Mouse (Mus musculus) bone marrow, adult 2 months (tissue): ENCODE measurements around the gene Gm10283.

Experiments used
- CTCF ChIP-seq: fragments of 200-500 bp; IDR thresholded peaks from 2 replicates; pipeline ENCODE4 v1.5.1; 2011; ENCODE audit warnings: low read length, control low read depth; ENCODE audit not compliant: control insufficient read depth, insufficient read depth
- POLR2A ChIP-seq: fragments of 200-500 bp; IDR thresholded peaks from 2 replicates; pipeline ENCODE4 v1.6.1; 2011; ENCODE audit warnings: low read depth, mild to moderate bottlenecking, control low read depth, low read length, borderline replicate concordance; ENCODE audit not compliant: control insufficient read depth

DNA sequence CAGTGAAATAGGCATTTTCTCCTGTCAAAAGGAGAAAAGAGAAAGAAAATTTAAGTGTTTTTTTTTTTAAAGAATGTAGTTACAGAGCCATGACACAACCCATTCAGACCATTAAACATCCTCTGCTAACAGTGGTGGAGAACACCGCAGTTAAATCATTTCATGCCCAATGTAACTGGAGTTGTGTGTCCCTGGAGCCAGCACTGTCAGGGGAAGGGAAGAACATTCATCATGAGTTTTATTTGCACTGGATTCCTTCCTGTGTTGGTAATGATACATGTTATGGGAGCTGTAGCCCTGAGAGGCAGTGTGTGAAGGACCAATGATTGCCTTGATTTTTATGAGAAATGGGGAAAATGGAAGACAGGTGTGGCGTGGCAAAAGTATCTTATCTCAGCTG, 116.4 kb downstream of the Gm10283 start:
- TF ChIP-seq POLR2A (no peak), CTCF (no peak)
